Mouse (Mus musculus): ENCODE data around the gene Olfr305.
"Not testable (repeated sequence)": the region's sequence is repeated elsewhere in the genome, so short reads cannot be mapped to it uniquely, and the experiment has no call there.

The Olfr305 gene

GRCm38 (mm10) chr7:86366828-86367227 is at the start of gene Olfr305:
TSS of gene Olfr305 (minus strand) at chr7:86366928.
- no peak for DNase-seq (ENCODE audit: low read depth in 2 of 2, low spot score in 2 of 2)

- no peak for DNase-seq (ENCODE audit: low read depth in 2 of 2, low spot score in 2 of 2)
Measured at GRCm38 (mm10) chr7:86403546-86403945, 36.8 kb upstream of the Olfr305 start, which contains the start of gene Olfr301. TSS of gene Olfr301 (plus strand) at chr7:86403846.

- no peak for DNase-seq (ENCODE audit: low read depth in 2 of 2, low spot score in 2 of 2)
Measured at GRCm38 (mm10) chr7:86397689-86398088, 31.0 kb upstream of the Olfr305 start, which contains the start of gene Olfr303. TSS of gene Olfr303 (minus strand) at chr7:86397789.

- no peak for DNase-seq (ENCODE audit: low read depth in 2 of 2, low spot score in 2 of 2)
Measured at GRCm38 (mm10) chr7:86386558-86386957, 19.8 kb upstream of the Olfr305 start, which contains the start of gene Olfr304. TSS of gene Olfr304 (minus strand) at chr7:86386658.

- no peak for DNase-seq (ENCODE audit: low read depth in 2 of 2, low spot score in 2 of 2)
Measured at GRCm38 (mm10) chr7:86385769-86386168, 19.0 kb upstream of the Olfr305 start.

- DNase-seq (ENCODE audit: low read depth in 2 of 2, low spot score in 2 of 2) = not testable (repeated sequence)
Measured at GRCm38 (mm10) chr7:86346296-86346695, 20.4 kb downstream of the Olfr305 start.

- DNase-seq (ENCODE audit: low read depth in 2 of 2, low spot score in 2 of 2) = no peak
Measured at GRCm38 (mm10) chr7:86344253-86344652, 22.5 kb downstream of the Olfr305 start.

GRCm38 (mm10) chr7:86342881-86343565 is 23.7 kb downstream of the Olfr305 start:
- DNase-seq (ENCODE audit: low read depth in 2 of 2, low spot score in 2 of 2) = no peak

GRCm38 (mm10) chr7:86337486-86337885 is 29.2 kb downstream of the Olfr305 start, which contains the start of gene Olfr307:
TSS of gene Olfr307 (minus strand) at chr7:86337586.
- no peak for DNase-seq (ENCODE audit: low read depth in 2 of 2, low spot score in 2 of 2)

- DNase-seq (ENCODE audit: low read depth in 2 of 2, low spot score in 2 of 2) = no peak
Measured at GRCm38 (mm10) chr7:86325530-86325929, 41.2 kb downstream of the Olfr305 start, which contains the start of gene Olfr308. TSS of gene Olfr308 (minus strand) at chr7:86325630.

- DNase-seq (ENCODE audit: low read depth in 2 of 2, low spot score in 2 of 2) = no peak
Measured at GRCm38 (mm10) chr7:86321323-86321722, 45.4 kb downstream of the Olfr305 start.

- no peak for DNase-seq (ENCODE audit: low read depth in 2 of 2, low spot score in 2 of 2)
Measured at GRCm38 (mm10) chr7:86313608-86314007, 53.1 kb downstream of the Olfr305 start, which contains the start of gene Olfr309. TSS of gene Olfr309 (minus strand) at chr7:86313708.
